Mouse (Mus musculus): Measurements from ENCODE around the gene Hgfac. TPM values are rescaled to one million over a fixed set of nuclear protein-coding genes. Genes with fewer than 3 reads are reported as not detected.

Hgfac gene
- 1.1 TPM in 1 of 2 replicates, not detected in the other for polyA plus RNA-seq (2011; ENCODE audit: insufficient read depth, insufficient read length, low read depth, missing spikeins)

DNA sequence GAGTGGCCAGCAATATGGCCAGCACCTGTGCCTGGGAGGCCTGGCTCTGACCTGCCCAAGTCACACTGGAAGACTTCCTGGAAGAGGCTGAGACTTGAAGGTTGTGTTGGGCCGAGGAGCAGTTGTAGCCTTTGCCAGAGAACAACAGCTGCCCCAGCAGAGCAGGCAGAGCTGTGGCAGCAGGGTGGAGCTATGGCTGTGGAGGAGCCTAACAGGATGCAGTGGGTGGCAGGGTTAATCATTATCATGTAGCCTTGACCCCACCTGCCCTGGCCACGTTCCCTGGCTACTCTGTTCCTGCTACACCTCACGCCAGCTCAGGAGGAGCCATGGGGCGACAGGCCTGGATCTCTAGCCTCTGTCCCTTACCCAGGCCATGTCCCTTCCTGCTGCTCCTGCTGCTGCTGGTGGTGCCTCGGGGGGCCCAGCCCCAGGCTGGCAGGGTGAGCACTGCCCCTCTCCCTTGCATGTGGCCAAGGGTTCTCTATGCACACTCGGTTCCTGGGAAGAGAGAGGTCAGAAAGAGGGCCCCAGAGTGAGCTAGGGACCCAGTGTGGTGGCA, at the start of gene Hgfac:
TSS of gene Hgfac (plus strand) at position 242 of the 562 bp plus-strand sequence.
- Histone ChIP-seq H3K9ac (ENCODE audit: low read depth, poor library complexity, severe bottlenecking) (no peak within 1 kb of the TSS), H3K4me1 (ENCODE audit: control insufficient read depth, insufficient read depth, low read length) (no peaks in the 10 kb centered on the region), H3K9me3 (replicated peaks; ENCODE audit: control insufficient read depth, insufficient read depth, low read length, poor library complexity, severe bottlenecking) (no peaks in the 10 kb centered on the region), H3K36me3 (ENCODE audit: control insufficient read depth, insufficient read depth, low read length, poor library complexity, severe bottlenecking) (no peaks in the 10 kb centered on the region), H3K4me3 (ENCODE audit: low read depth, low read length) (no peak within 1 kb of the TSS), H3K27ac (ENCODE audit: insufficient read depth, low read length) (no peak within 1 kb of the TSS), H3K27me3 (ENCODE audit: control insufficient read depth, insufficient read depth, low read length, poor library complexity, severe bottlenecking) (no peaks in the 10 kb centered on the region)
- TF ChIP-seq CTCF (IDR thresholded peaks at IDR 0.05; ENCODE audit: low read depth, low read length) (no peak), EP300 (IDR thresholded peaks at IDR 0.05; ENCODE audit: insufficient read depth, low read depth, low read length) (no peak), POLR2A (IDR thresholded peaks at IDR 0.05; ENCODE audit: insufficient read depth, low read length) (no peak)

GRCm38 (mm10) chr5:34998754-34999153, 42.6 kb upstream of the Hgfac start:
- no peak overlapping the region for H3K27ac ChIP-seq (ENCODE audit: insufficient read depth, low read length)
- no peak overlapping the region for H3K9ac ChIP-seq (ENCODE audit: low read depth, poor library complexity, severe bottlenecking)
- H3K4me3 ChIP-seq (ENCODE audit: low read depth, low read length) = no peak overlapping the region
- no peaks in the 10 kb centered on the region for H3K36me3 ChIP-seq (ENCODE audit: control insufficient read depth, insufficient read depth, low read length, poor library complexity, severe bottlenecking)
- no peaks in the 10 kb centered on the region for H3K27me3 ChIP-seq (ENCODE audit: control insufficient read depth, insufficient read depth, low read length, poor library complexity, severe bottlenecking)
- H3K9me3 ChIP-seq (replicated peaks; ENCODE audit: control insufficient read depth, insufficient read depth, low read length, poor library complexity, severe bottlenecking) = no peaks in the 10 kb centered on the region
- H3K4me1 ChIP-seq (ENCODE audit: control insufficient read depth, insufficient read depth, low read length) = peaks cover 8% of the 10 kb centered on the region
- TF ChIP-seq CTCF (IDR thresholded peaks at IDR 0.05; ENCODE audit: low read depth, low read length) (no peak), EP300 (IDR thresholded peaks at IDR 0.05; ENCODE audit: insufficient read depth, low read depth, low read length) (peak; percentile 10; the same call in 1 of the 2 replicates)

- Histone ChIP-seq H3K27me3 (ENCODE audit: control insufficient read depth, insufficient read depth, low read length, poor library complexity, severe bottlenecking) (no peaks in the 10 kb centered on the region), H3K9ac (ENCODE audit: low read depth, poor library complexity, severe bottlenecking) (no peak overlapping the region), H3K27ac (ENCODE audit: insufficient read depth, low read length) (no peak overlapping the region), H3K4me3 (ENCODE audit: low read depth, low read length) (no peak overlapping the region), H3K4me1 (ENCODE audit: control insufficient read depth, insufficient read depth, low read length) (peaks cover 8% of the 10 kb centered on the region), H3K9me3 (replicated peaks; ENCODE audit: control insufficient read depth, insufficient read depth, low read length, poor library complexity, severe bottlenecking) (no peaks in the 10 kb centered on the region), H3K36me3 (ENCODE audit: control insufficient read depth, insufficient read depth, low read length, poor library complexity, severe bottlenecking) (no peaks in the 10 kb centered on the region)
- no peak for TF ChIP-seq CTCF (IDR thresholded peaks at IDR 0.05; ENCODE audit: low read depth, low read length)
- no peak for TF ChIP-seq EP300 (IDR thresholded peaks at IDR 0.05; ENCODE audit: insufficient read depth, low read depth, low read length)
- TF ChIP-seq POLR2A (IDR thresholded peaks at IDR 0.05; ENCODE audit: insufficient read depth, low read length) = no peak
Observed at GRCm38 (mm10) chr5:34999281-34999680, 42.0 kb upstream of the Hgfac start.

- Histone ChIP-seq H3K27me3 (ENCODE audit: control insufficient read depth, insufficient read depth, low read length, poor library complexity, severe bottlenecking) (no peaks in the 10 kb centered on the region), H3K27ac (ENCODE audit: insufficient read depth, low read length) (no peak overlapping the region), H3K36me3 (ENCODE audit: control insufficient read depth, insufficient read depth, low read length, poor library complexity, severe bottlenecking) (no peaks in the 10 kb centered on the region), H3K9me3 (replicated peaks; ENCODE audit: control insufficient read depth, insufficient read depth, low read length, poor library complexity, severe bottlenecking) (no peaks in the 10 kb centered on the region), H3K4me3 (ENCODE audit: low read depth, low read length) (no peak overlapping the region), H3K4me1 (ENCODE audit: control insufficient read depth, insufficient read depth, low read length) (peaks cover 8% of the 10 kb centered on the region), H3K9ac (ENCODE audit: low read depth, poor library complexity, severe bottlenecking) (no peak overlapping the region)
- TF ChIP-seq CTCF (IDR thresholded peaks at IDR 0.05; ENCODE audit: low read depth, low read length) (no peak), EP300 (IDR thresholded peaks at IDR 0.05; ENCODE audit: insufficient read depth, low read depth, low read length) (no peak), POLR2A (IDR thresholded peaks at IDR 0.05; ENCODE audit: insufficient read depth, low read length) (no peak)
Observed at GRCm38 (mm10) chr5:35000323-35000722, 41.0 kb upstream of the Hgfac start.

DNA sequence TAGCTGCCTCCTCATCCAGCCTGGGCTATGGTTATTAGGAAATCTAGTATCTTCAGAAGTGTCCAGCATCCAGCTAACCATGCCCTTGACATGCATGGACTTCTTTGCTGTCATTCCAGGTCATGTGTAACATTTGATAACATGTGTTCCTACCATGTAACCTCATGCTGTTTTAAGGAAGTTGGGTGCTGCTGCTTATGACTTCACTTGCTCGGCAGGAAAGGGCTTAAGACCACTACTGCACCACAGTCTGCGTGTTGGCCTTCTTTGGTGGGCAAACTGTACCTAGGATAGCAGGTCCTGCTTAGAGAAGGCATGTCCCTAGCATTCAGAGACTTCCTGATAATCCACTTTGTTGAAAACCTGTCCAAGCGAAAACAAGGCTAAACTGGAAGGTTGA, 40.2 kb upstream of the Hgfac start:
- no peak for TF ChIP-seq EP300 (IDR thresholded peaks at IDR 0.05; ENCODE audit: insufficient read depth, low read depth, low read length)
- TF ChIP-seq POLR2A (IDR thresholded peaks at IDR 0.05; ENCODE audit: insufficient read depth, low read length) = no peak
- no peak for TF ChIP-seq CTCF (IDR thresholded peaks at IDR 0.05; ENCODE audit: low read depth, low read length)
- no peaks in the 10 kb centered on the region for H3K36me3 ChIP-seq (ENCODE audit: control insufficient read depth, insufficient read depth, low read length, poor library complexity, severe bottlenecking)

GRCm38 (mm10) chr5:35003611-35004162, 37.6 kb upstream of the Hgfac start:
- Histone ChIP-seq H3K27ac (ENCODE audit: insufficient read depth, low read length) (no peak overlapping the region), H3K9me3 (replicated peaks; ENCODE audit: control insufficient read depth, insufficient read depth, low read length, poor library complexity, severe bottlenecking) (no peaks in the 10 kb centered on the region), H3K4me1 (ENCODE audit: control insufficient read depth, insufficient read depth, low read length) (peaks cover 4% of the 10 kb centered on the region), H3K27me3 (ENCODE audit: control insufficient read depth, insufficient read depth, low read length, poor library complexity, severe bottlenecking) (no peaks in the 10 kb centered on the region), H3K36me3 (ENCODE audit: control insufficient read depth, insufficient read depth, low read length, poor library complexity, severe bottlenecking) (no peaks in the 10 kb centered on the region), H3K9ac (ENCODE audit: low read depth, poor library complexity, severe bottlenecking) (no peak overlapping the region), H3K4me3 (ENCODE audit: low read depth, low read length) (no peak overlapping the region)
- TF ChIP-seq CTCF (IDR thresholded peaks at IDR 0.05; ENCODE audit: low read depth, low read length) (no peak), EP300 (IDR thresholded peaks at IDR 0.05; ENCODE audit: insufficient read depth, low read depth, low read length) (no peak)

More for the DNA sequence above, 40.2 kb upstream of the Hgfac start:
- H3K27ac ChIP-seq (ENCODE audit: insufficient read depth, low read length) = no peak overlapping the region
- peaks cover 8% of the 10 kb centered on the region for H3K4me1 ChIP-seq (ENCODE audit: control insufficient read depth, insufficient read depth, low read length)
- no peaks in the 10 kb centered on the region for H3K27me3 ChIP-seq (ENCODE audit: control insufficient read depth, insufficient read depth, low read length, poor library complexity, severe bottlenecking)
- no peak overlapping the region for H3K4me3 ChIP-seq (ENCODE audit: low read depth, low read length)
- H3K9ac ChIP-seq (ENCODE audit: low read depth, poor library complexity, severe bottlenecking) = no peak overlapping the region
- no peaks in the 10 kb centered on the region for H3K9me3 ChIP-seq (replicated peaks; ENCODE audit: control insufficient read depth, insufficient read depth, low read length, poor library complexity, severe bottlenecking)

Measured in ES-Bruce4 (cell line).